Mouse (Mus musculus) hindbrain, embryonic 15.5 days (tissue): ENCODE measurements around the gene Ercc4. TPM values are rescaled to one million over a fixed set of nuclear protein-coding genes. Genes with fewer than 3 reads are reported as not detected.

Experiments used
- polyA plus RNA-seq: library from polyadenylated mRNA; unstranded; fragments of >200 nt; fragmentation: Nextera tagmentation; extraction: Ambion mirVana; gene quantifications from 2 replicates; pipeline ENCODE4 v1.2.1, GENCODE M21; 2015

Ercc4 gene
- polyA plus RNA-seq, 1 experiment from 2014 or later: 17.8 TPM

Other genes starting within 250 kb of the Ercc4 start
- gene Mrtfb, start 146.8 kb downstream of the Ercc4 start, polyA plus RNA-seq: 12.3 and 13.2 TPM in 2 replicates